In genomic region chr5:28213441-28213840, GRCm38 (mm10) we compare ENCODE assay signal across 35 mouse cellular contexts. TPM values are rescaled to one million over a fixed set of nuclear protein-coding genes. Genes with fewer than 3 reads are reported as not detected.
"Had no signal": no experiment of that assay in that cellular context is flagged by ENCODE, and none has a peak within 500 bp of the region (broad histone marks: within the 10 kb centered on the region; RNA-seq: fewer than 3 reads in every experiment).

No protein-coding gene starts in this region.

- DNase-seq: gastrocnemius, postnatal 14 days; gastrocnemius, postnatal 36 days; heart, adult 18-20 months; heart, postnatal 10 days; kidney, adult 11 months; kidney, adult 2 months; kidney, adult 9 months; kidney, postnatal 14 days; kidney, postnatal 36 days; layer of hippocampus, adult 9-11 months; layer of hippocampus, postnatal 36 days; left cerebral cortex, postnatal 4 days had no signal

- H3K27ac ChIP-seq: hindbrain, embryonic 13.5 days; hindbrain, embryonic 15.5 days; hindbrain, postnatal 0 days; kidney, embryonic 15.5 days; kidney, postnatal 0 days; limb, embryonic 13.5 days; limb, embryonic 15.5 days; liver, embryonic 12.5 days; liver, embryonic 14.5 days had no signal

- H3K9ac ChIP-seq: heart, embryonic 12.5 days; hindbrain, embryonic 13.5 days; hindbrain, embryonic 15.5 days; kidney, embryonic 15.5 days; limb, embryonic 13.5 days; limb, embryonic 15.5 days; liver, embryonic 12.5 days; liver, embryonic 14.5 days had no signal

- H3K4me2 ChIP-seq: heart, embryonic 12.5 days; hindbrain, embryonic 13.5 days; hindbrain, embryonic 15.5 days; kidney, embryonic 15.5 days; limb, embryonic 13.5 days; limb, embryonic 15.5 days; liver, embryonic 12.5 days had no signal

- H3K36me3 ChIP-seq: heart, embryonic 12.5 days; hindbrain, embryonic 13.5 days; hindbrain, embryonic 15.5 days; kidney, embryonic 15.5 days; limb, embryonic 13.5 days; limb, embryonic 15.5 days; liver, embryonic 12.5 days had no signal

- H3K4me3 ChIP-seq: heart, embryonic 12.5 days; hindbrain, embryonic 13.5 days; hindbrain, embryonic 15.5 days; kidney, embryonic 15.5 days; limb, embryonic 13.5 days; limb, embryonic 15.5 days; liver, embryonic 12.5 days had no signal

- H3K9me3 ChIP-seq: heart, embryonic 12.5 days; hindbrain, embryonic 13.5 days; hindbrain, embryonic 15.5 days; kidney, embryonic 15.5 days; limb, embryonic 13.5 days; limb, embryonic 15.5 days; liver, embryonic 12.5 days had no signal

- ATAC-seq: hindbrain, postnatal 0 days; intestine, embryonic 16.5 days; liver, embryonic 12.5 days had no signal

RNA-seq across cellular contexts. Expression of gene Cnpy1, which starts 32.2 kb away (rescaled TPM):
- total RNA-seq: gastrocnemius, adult 18-20 months; gastrocnemius, adult 8-10 months; gastrocnemius, postnatal 36 days; heart, adult 18-20 months; heart, postnatal 10 days; heart, postnatal 25 days; hematopoietic stem cell, adult 5-6 weeks; left cerebral cortex, postnatal 25 days had no signal
- polyA plus RNA-seq: heart, embryonic 14.5 days; heart, embryonic 16.5 days; limb, embryonic 11.5 days; limb, embryonic 15.5 days; liver, adult 2 months; liver, embryonic 12.5 days had no signal

RNA-seq across cellular contexts. Expression of gene En2, which starts 47.9 kb away (rescaled TPM):
- total RNA-seq: heart, postnatal 25 days; hematopoietic stem cell, adult 5-6 weeks; left cerebral cortex, postnatal 10 days; left cerebral cortex, postnatal 4 days had no signal
- polyA plus RNA-seq: gonadal fat pad, adult 2 months; heart, embryonic 12.5 days; heart, embryonic 14.5 days; heart, embryonic 16.5 days; intestine, embryonic 16.5 days; kidney, postnatal 0 days; large intestine, adult 2 months; limb, embryonic 11.5 days; limb, embryonic 13.5 days; limb, embryonic 15.5 days; liver, embryonic 12.5 days; liver, embryonic 14.5 days had no signal
